In the genomic region with DNA sequence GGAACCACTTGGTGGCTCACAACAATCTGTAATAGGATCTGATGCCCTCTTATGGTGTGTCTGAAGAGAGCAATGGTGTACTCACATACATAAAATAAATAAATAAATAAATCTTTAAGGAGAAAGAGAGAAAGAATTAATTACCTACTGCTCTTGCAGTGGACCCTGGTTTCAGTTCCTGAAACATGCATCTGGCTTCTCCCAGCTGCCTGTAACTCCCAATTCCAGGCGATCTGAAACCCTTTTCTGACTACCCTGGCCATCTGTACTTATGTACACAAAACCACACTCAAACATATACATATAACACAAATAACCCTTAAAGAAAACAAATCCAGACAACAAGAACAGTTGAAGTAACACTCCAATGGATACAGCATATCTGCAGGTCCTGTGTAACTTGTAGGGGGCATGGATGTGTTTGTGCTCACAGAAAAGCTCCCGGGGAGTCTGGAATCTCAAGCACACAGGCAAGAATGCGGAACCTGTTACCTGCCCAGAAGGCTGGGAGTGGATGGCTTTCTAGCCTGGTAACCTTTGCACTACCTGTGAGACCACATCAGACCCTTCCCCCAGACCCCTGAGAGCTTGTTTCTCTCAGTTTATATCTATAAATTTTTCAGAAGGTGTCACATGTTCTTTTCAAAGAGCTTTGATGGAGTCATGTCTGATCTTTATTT, we compare ENCODE assay signal across 17 mouse cellular contexts. TPM values are rescaled to one million over a fixed set of nuclear protein-coding genes. Genes with fewer than 3 reads are reported as not detected.
DNase-seq lines count a peak whose midpoint lies in the region; ATAC-seq and TF ChIP-seq lines count a peak whose summit lies in the region.
"Had no signal": no experiment of that assay in that cellular context is flagged by ENCODE, and none has a peak within 500 bp of the region (broad histone marks: within the 10 kb centered on the region; RNA-seq: fewer than 3 reads in every experiment).

No protein-coding gene starts in this region.

- H3K27ac ChIP-seq in ES-Bruce4 (ENCODE audit: insufficient read depth, low read length), result peak overlapping the region; percentile 93
- peak overlapping the region; percentile 81 for H3K27ac ChIP-seq in kidney, embryonic 15.5 days
- H3K27ac ChIP-seq in lung, embryonic 14.5 days (ENCODE audit: low read depth), result peak overlapping the region; percentile 70
- no peak overlapping the region for H3K27ac ChIP-seq in forebrain, embryonic 14.5 days (ENCODE audit: low read depth, low read length)
- no peak overlapping the region for H3K27ac ChIP-seq in heart, embryonic 12.5 days (ENCODE audit: poor library complexity, severe bottlenecking)
- H3K27ac ChIP-seq: forebrain, embryonic 13.5 days; heart, embryonic 13.5 days; hindbrain, postnatal 0 days; liver, embryonic 15.5 days had no signal

- WGBS in kidney, embryonic 15.5 days, result 69% methylated on average over 3 of the region's 3 CpGs
- 47% methylated on average over 3 of the region's 3 CpGs for WGBS in lung, embryonic 14.5 days
- WGBS in forebrain, embryonic 14.5 days, result 76% methylated on average over 3 of the region's 3 CpGs
- 59% methylated on average over 3 of the region's 3 CpGs for WGBS in heart, embryonic 12.5 days

- no peak overlapping the region for H3K4me2 ChIP-seq in kidney, embryonic 15.5 days
- no peak overlapping the region for H3K4me2 ChIP-seq in lung, embryonic 14.5 days
- H3K4me2 ChIP-seq in forebrain, embryonic 14.5 days (ENCODE audit: low read length), result no peak overlapping the region
- no peak overlapping the region for H3K4me2 ChIP-seq in heart, embryonic 12.5 days
- H3K4me2 ChIP-seq: forebrain, embryonic 13.5 days; heart, embryonic 13.5 days; liver, embryonic 15.5 days had no signal

- no peak for TF ChIP-seq POLR2A in ES-Bruce4 (IDR thresholded peaks at IDR 0.05; ENCODE audit: insufficient read depth, low read length)

- peaks cover 2% of the 10 kb centered on the region for H3K4me1 ChIP-seq in ES-Bruce4 (ENCODE audit: control insufficient read depth, insufficient read depth, low read length)
- H3K4me1 ChIP-seq in kidney, embryonic 15.5 days, result peaks cover 7% of the 10 kb centered on the region; the same call in 1 of the 2 replicates
- H3K4me1 ChIP-seq in lung, embryonic 14.5 days (ENCODE audit: insufficient read depth), result no peaks in the 10 kb centered on the region
- H3K4me1 ChIP-seq in forebrain, embryonic 14.5 days (ENCODE audit: control insufficient read depth, insufficient read depth, low read length), result no peaks in the 10 kb centered on the region
- H3K4me1 ChIP-seq in heart, embryonic 12.5 days (replicated peaks), result 0 out of 2 replicates have a peak, but pooled peaks cover 3% of the 10 kb centered on the region
- H3K4me1 ChIP-seq: forebrain, embryonic 13.5 days had no signal

- DNase-seq in lung, embryonic 14.5 days, result peak; percentile 54
- peak; percentile 39 to 47 for DNase-seq in lung, postnatal 4 days
- no peak for DNase-seq in spleen, adult 12 weeks (ENCODE audit: low spot score)
- no peak for DNase-seq in forebrain, embryonic 14.5 days (ENCODE audit: low spot score)
- no peak for DNase-seq in thymus, postnatal 10 days (ENCODE audit: low spot score in 2 of 2)
- DNase-seq: B cell, adult 2 months; cerebellum, postnatal 14 days; heart, postnatal 4 days had no signal

- TF ChIP-seq EP300 in ES-Bruce4 (IDR thresholded peaks at IDR 0.05; ENCODE audit: insufficient read depth, low read depth, low read length), result peak; percentile 96

- H3K36me3 ChIP-seq in ES-Bruce4 (ENCODE audit: control insufficient read depth, insufficient read depth, low read length, poor library complexity, severe bottlenecking), result no peaks in the 10 kb centered on the region
- no peaks in the 10 kb centered on the region for H3K36me3 ChIP-seq in kidney, embryonic 15.5 days
- H3K36me3 ChIP-seq in lung, embryonic 14.5 days (ENCODE audit: insufficient read depth), result no peaks in the 10 kb centered on the region
- no peaks in the 10 kb centered on the region for H3K36me3 ChIP-seq in forebrain, embryonic 14.5 days (ENCODE audit: control insufficient read depth, insufficient read depth, low read length)
- no peaks in the 10 kb centered on the region for H3K36me3 ChIP-seq in heart, embryonic 12.5 days
- H3K36me3 ChIP-seq: heart, embryonic 13.5 days; liver, embryonic 15.5 days had no signal

- H3K4me3 ChIP-seq in ES-Bruce4 (ENCODE audit: low read depth, low read length), result no peak overlapping the region
- no peak overlapping the region for H3K4me3 ChIP-seq in kidney, embryonic 15.5 days (replicated peaks)
- H3K4me3 ChIP-seq in lung, embryonic 14.5 days (ENCODE audit: low read depth, low read length), result no peak overlapping the region
- H3K4me3 ChIP-seq in forebrain, embryonic 14.5 days (ENCODE audit: low read depth, low read length), result no peak overlapping the region
- H3K4me3 ChIP-seq in heart, embryonic 12.5 days, result no peak overlapping the region
- H3K4me3 ChIP-seq: forebrain, embryonic 13.5 days; heart, embryonic 13.5 days; liver, embryonic 15.5 days had no signal

- H3K9me3 ChIP-seq in ES-Bruce4 (replicated peaks; ENCODE audit: control insufficient read depth, insufficient read depth, low read length, poor library complexity, severe bottlenecking), result no peaks in the 10 kb centered on the region
- H3K9me3 ChIP-seq in kidney, embryonic 15.5 days (replicated peaks), result no peaks in the 10 kb centered on the region
- no peaks in the 10 kb centered on the region for H3K9me3 ChIP-seq in lung, embryonic 14.5 days (ENCODE audit: low read depth, low read length)
- H3K9me3 ChIP-seq in forebrain, embryonic 14.5 days (replicated peaks; ENCODE audit: control insufficient read depth, low read length), result no peaks in the 10 kb centered on the region
- no peaks in the 10 kb centered on the region for H3K9me3 ChIP-seq in heart, embryonic 12.5 days (replicated peaks)
- H3K9me3 ChIP-seq: forebrain, embryonic 13.5 days; heart, embryonic 13.5 days; liver, embryonic 15.5 days had no signal

- 0 out of 2 replicates have a peak overlapping the region, but pooled peaks have one; percentile 9 for H3K9ac ChIP-seq in ES-Bruce4 (ENCODE audit: low read depth, poor library complexity, severe bottlenecking)
- no peak overlapping the region for H3K9ac ChIP-seq in kidney, embryonic 15.5 days
- H3K9ac ChIP-seq in lung, embryonic 14.5 days, result no peak overlapping the region
- H3K9ac ChIP-seq in forebrain, embryonic 14.5 days (ENCODE audit: low read length), result no peak overlapping the region
- H3K9ac ChIP-seq in heart, embryonic 12.5 days, result no peak overlapping the region
- H3K9ac ChIP-seq: forebrain, embryonic 13.5 days; heart, embryonic 13.5 days; liver, embryonic 15.5 days had no signal

- H3K27me3 ChIP-seq in ES-Bruce4 (ENCODE audit: control insufficient read depth, insufficient read depth, low read length, poor library complexity, severe bottlenecking), result no peaks in the 10 kb centered on the region
- no peaks in the 10 kb centered on the region for H3K27me3 ChIP-seq in kidney, embryonic 15.5 days
- H3K27me3 ChIP-seq in lung, embryonic 14.5 days (ENCODE audit: insufficient read depth, low read length), result no peaks in the 10 kb centered on the region
- no peaks in the 10 kb centered on the region for H3K27me3 ChIP-seq in forebrain, embryonic 14.5 days (replicated peaks; ENCODE audit: control insufficient read depth, insufficient read depth, low read length)
- no peaks in the 10 kb centered on the region for H3K27me3 ChIP-seq in heart, embryonic 12.5 days (replicated peaks)
- H3K27me3 ChIP-seq: forebrain, embryonic 13.5 days; heart, embryonic 13.5 days; liver, embryonic 15.5 days had no signal

- no peak for TF ChIP-seq CTCF in ES-Bruce4 (IDR thresholded peaks at IDR 0.05; ENCODE audit: low read depth, low read length)
- no peak for TF ChIP-seq CTCF in lung, embryonic 14.5 days (IDR thresholded peaks at IDR 0.05; ENCODE audit: low read depth)

- peak; percentile 58 for ATAC-seq in kidney, embryonic 15.5 days (replicated peaks; ENCODE audit: low FRiP score)
- ATAC-seq in lung, embryonic 14.5 days (ENCODE audit: insufficient read depth), result no peak; the same call in 1 of the 2 replicates
- no peak for ATAC-seq in forebrain, embryonic 14.5 days
- ATAC-seq in heart, embryonic 12.5 days (ENCODE audit: insufficient number of reproducible peaks, low FRiP score), result no peak
- ATAC-seq: forebrain, embryonic 13.5 days; hindbrain, postnatal 0 days had no signal

RNA-seq across cellular contexts. Expression of gene Tardbp, which starts 5.3 kb away (rescaled TPM):
- polyA plus RNA-seq in ES-Bruce4 (2011; ENCODE audit: insufficient read depth, insufficient read length, low read depth, missing spikeins), result 742 and 797 TPM in 2 replicates
- polyA plus RNA-seq in kidney, embryonic 15.5 days (2015; fragmentation: Nextera tagmentation; extraction: Ambion mirVana), result 360 and 392 TPM in 2 replicates
- 172 and 186 TPM in 2 replicates for polyA plus RNA-seq in lung, embryonic 14.5 days (2014; fragmentation: Nextera tagmentation; extraction: Ambion mirVana)
- polyA plus RNA-seq in forebrain, embryonic 14.5 days (2014; fragmentation: Nextera tagmentation; extraction: Ambion mirVana), result 127 and 131 TPM in 2 replicates
- 200 and 211 TPM in 2 replicates for polyA plus RNA-seq in heart, embryonic 12.5 days (2016; fragmentation: Nextera tagmentation; extraction: Ambion mirVana)

RNA-seq across cellular contexts. Expression of gene Gm572, which starts 11.0 kb away (rescaled TPM):
- 0.49 TPM in 1 of 2 replicates, not detected in the other for polyA plus RNA-seq in ES-Bruce4 (2011; ENCODE audit: insufficient read depth, insufficient read length, low read depth, missing spikeins)
- not detected in 2 replicates for polyA plus RNA-seq in kidney, embryonic 15.5 days (2015; fragmentation: Nextera tagmentation; extraction: Ambion mirVana)
- polyA plus RNA-seq in lung, embryonic 14.5 days (2014; fragmentation: Nextera tagmentation; extraction: Ambion mirVana), result not detected in 2 replicates
- not detected in 2 replicates for polyA plus RNA-seq in forebrain, embryonic 14.5 days (2014; fragmentation: Nextera tagmentation; extraction: Ambion mirVana)
- polyA plus RNA-seq in heart, embryonic 12.5 days (2016; fragmentation: Nextera tagmentation; extraction: Ambion mirVana), result 0.11 and 0.18 TPM in 2 replicates
- polyA plus RNA-seq: forebrain, embryonic 13.5 days; gonadal fat pad, adult 2 months; hindbrain, postnatal 0 days; liver, embryonic 15.5 days; neural tube, embryonic 11.5 days had no signal

RNA-seq across cellular contexts. Expression of gene Masp2, which starts 29.8 kb away (rescaled TPM):
- polyA plus RNA-seq in ES-Bruce4 (2011; ENCODE audit: insufficient read depth, insufficient read length, low read depth, missing spikeins), result 2.6 TPM in 2 replicates
- 0.44 and 0.69 TPM in 2 replicates for polyA plus RNA-seq in kidney, embryonic 15.5 days (2015; fragmentation: Nextera tagmentation; extraction: Ambion mirVana)
- 0.27 and 0.39 TPM in 2 replicates for polyA plus RNA-seq in lung, embryonic 14.5 days (2014; fragmentation: Nextera tagmentation; extraction: Ambion mirVana)
- 0.25 TPM in 1 of 2 replicates, not detected in the other for polyA plus RNA-seq in forebrain, embryonic 14.5 days (2014; fragmentation: Nextera tagmentation; extraction: Ambion mirVana)
- 0.14 and 0.36 TPM in 2 replicates for polyA plus RNA-seq in heart, embryonic 12.5 days (2016; fragmentation: Nextera tagmentation; extraction: Ambion mirVana)
- polyA plus RNA-seq: heart, embryonic 13.5 days had no signal

RNA-seq across cellular contexts. Expression of gene Srm, which starts 40.9 kb away (rescaled TPM):
- 131 and 143 TPM in 2 replicates for polyA plus RNA-seq in ES-Bruce4 (2011; ENCODE audit: insufficient read depth, insufficient read length, low read depth, missing spikeins)
- polyA plus RNA-seq in kidney, embryonic 15.5 days (2015; fragmentation: Nextera tagmentation; extraction: Ambion mirVana), result 192 and 209 TPM in 2 replicates
- 244 and 279 TPM in 2 replicates for polyA plus RNA-seq in lung, embryonic 14.5 days (2014; fragmentation: Nextera tagmentation; extraction: Ambion mirVana)
- 168 and 179 TPM in 2 replicates for polyA plus RNA-seq in forebrain, embryonic 14.5 days (2014; fragmentation: Nextera tagmentation; extraction: Ambion mirVana)
- 129 and 135 TPM in 2 replicates for polyA plus RNA-seq in heart, embryonic 12.5 days (2016; fragmentation: Nextera tagmentation; extraction: Ambion mirVana)

Comparison
In these comparisons a context has a peak if more than half of its experiments do, and no peak if none do; other contexts are left out.
1. H3K27ac ChIP-seq: peak in ES-Bruce4 (single experiment), kidney, embryonic 15.5 days (single experiment) and lung, embryonic 14.5 days (single experiment); none in forebrain, embryonic 14.5 days (single experiment) and heart, embryonic 12.5 days (single experiment).
2. DNase-seq: peak in lung, embryonic 14.5 days (single experiment) and lung, postnatal 4 days (2 of 2); none in spleen, adult 12 weeks (single experiment), forebrain, embryonic 14.5 days (single experiment) and thymus, postnatal 10 days (0 of 2).